Mouse (Mus musculus): ENCODE measurements around the gene Gm14440.
"Not testable (repeated sequence)": the region's sequence is repeated elsewhere in the genome, so short reads cannot be mapped to it uniquely, and the experiment has no call there.

The Gm14440 gene

DNA sequence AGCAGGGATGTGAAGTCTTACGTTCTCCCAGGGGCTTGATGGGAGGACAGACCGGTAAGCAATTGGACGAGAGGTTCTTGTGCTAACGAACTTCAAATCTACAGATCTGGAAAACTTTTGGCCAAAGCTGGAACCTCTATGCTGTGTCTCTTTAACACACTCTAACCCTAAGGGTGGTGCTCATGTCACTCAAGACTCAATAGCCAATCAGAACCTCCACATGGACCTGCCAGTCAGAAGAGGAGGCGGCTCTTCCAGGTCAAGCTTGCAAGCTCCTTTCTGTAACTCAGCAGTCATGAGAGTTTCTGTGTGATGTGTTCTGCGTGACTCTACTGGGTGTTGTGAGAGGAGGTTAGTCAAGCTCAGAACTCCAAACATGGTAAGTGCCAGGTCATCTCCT, at the start of gene Gm14440:
TSS of gene Gm14440 (plus strand) at position 301 of the 400 bp plus-strand sequence.
- not testable (repeated sequence) for DNase-seq (ENCODE audit: low spot score)

Data from embryo, embryonic 10 days (tissue).